Mouse (Mus musculus): ENCODE results near the gene Gm6034. TPM values are rescaled to one million over a fixed set of nuclear protein-coding genes. Genes with fewer than 3 reads are reported as not detected.
"Not testable (repeated sequence)": the region's sequence is repeated elsewhere in the genome, so short reads cannot be mapped to it uniquely, and the experiment has no call there.

Gm6034 gene
- polyA plus RNA-seq, 1 experiment = not detected

DNA sequence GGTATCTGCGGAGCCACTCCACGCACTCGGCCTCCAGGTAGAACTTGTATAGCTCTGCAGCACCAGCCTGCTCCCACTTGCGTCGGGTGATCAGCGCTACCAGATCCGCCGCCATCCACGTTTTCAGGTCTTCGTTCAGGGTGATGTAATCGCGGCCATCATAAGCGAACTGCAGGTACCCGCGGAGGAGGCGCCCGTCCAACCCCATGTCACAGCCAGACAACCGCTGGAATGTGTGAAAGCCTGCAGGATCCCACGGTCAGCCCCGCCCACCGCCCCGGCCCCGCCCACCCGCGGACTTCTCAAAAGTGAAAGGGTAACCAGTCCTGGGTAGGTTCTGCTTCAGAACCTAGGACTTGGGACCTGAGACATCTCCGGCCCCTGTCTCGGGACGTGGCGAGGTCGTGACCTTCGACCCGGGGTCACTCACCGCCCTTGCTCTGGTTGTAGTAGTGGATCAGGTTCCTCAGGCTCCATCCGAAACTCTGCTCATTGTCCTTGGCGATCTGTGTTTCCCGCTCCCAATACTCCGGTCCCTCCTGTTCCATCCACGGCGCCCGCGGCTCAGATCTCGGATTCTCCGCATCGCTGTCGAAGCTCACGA, 40.6 kb downstream of the Gm6034 start:
- no peak for TF ChIP-seq POLR2A (IDR thresholded peaks at IDR 0.05; ENCODE audit: borderline replicate concordance, control insufficient read depth, low read depth, low read length)
- TF ChIP-seq CTCF (IDR thresholded peaks at IDR 0.05; ENCODE audit: control insufficient read depth, insufficient read depth, low read length) = no peak
- no peak overlapping the region for H3K27ac ChIP-seq (ENCODE audit: control insufficient read depth, insufficient read depth, low read depth, low read length, poor library complexity)
- H3K4me1 ChIP-seq (ENCODE audit: control insufficient read depth, insufficient read depth, low read length) = no peaks in the 10 kb centered on the region
- 1% methylated on average over 46 of the region's 46 CpGs for WGBS
- H3K4me3 ChIP-seq (replicated peaks; ENCODE audit: control insufficient read depth, low read depth, low read length) = peak overlapping the region; percentile 89

DNA sequence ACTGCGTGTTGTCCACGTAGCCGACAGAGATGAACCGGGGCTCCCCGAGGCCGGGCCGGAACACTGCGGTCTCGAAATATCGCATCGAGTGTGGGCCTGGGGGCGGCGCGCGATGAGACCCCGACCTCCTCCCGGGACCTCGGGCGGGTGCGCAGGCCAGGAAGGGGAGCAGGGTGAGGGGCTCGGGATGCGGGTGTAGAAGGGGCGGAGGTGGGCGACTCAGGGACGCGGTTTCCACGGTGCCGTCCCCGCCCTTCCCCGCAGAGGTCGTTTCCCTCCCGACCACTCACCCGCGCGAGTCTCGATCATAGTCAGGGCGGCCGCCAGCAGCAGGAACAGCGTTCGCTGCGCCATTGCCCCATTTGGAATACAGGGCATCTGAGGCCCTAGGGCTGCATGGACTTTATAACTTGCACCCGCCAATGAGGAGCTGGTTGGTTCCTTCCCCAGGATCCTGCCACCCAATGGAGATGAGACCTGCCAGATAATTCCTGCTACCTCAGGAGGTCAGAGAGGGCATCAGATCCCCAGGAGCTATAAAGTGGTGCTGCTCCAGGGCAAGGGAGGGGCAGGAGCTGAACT, 41.2 kb downstream of the Gm6034 start:
- no peaks in the 10 kb centered on the region for H3K4me1 ChIP-seq (ENCODE audit: control insufficient read depth, insufficient read depth, low read length)
- H3K27ac ChIP-seq (ENCODE audit: control insufficient read depth, insufficient read depth, low read depth, low read length, poor library complexity) = no peak overlapping the region; the same call in 1 of the 2 replicates
- TF ChIP-seq POLR2A (IDR thresholded peaks at IDR 0.05; ENCODE audit: borderline replicate concordance, control insufficient read depth, low read depth, low read length) (no peak), CTCF (IDR thresholded peaks at IDR 0.05; ENCODE audit: control insufficient read depth, insufficient read depth, low read length) (no peak)
- WGBS = under 1% methylated on average over 42 of the region's 42 CpGs
- H3K4me3 ChIP-seq (replicated peaks; ENCODE audit: control insufficient read depth, low read depth, low read length) = peak overlapping the region; percentile 89

DNA sequence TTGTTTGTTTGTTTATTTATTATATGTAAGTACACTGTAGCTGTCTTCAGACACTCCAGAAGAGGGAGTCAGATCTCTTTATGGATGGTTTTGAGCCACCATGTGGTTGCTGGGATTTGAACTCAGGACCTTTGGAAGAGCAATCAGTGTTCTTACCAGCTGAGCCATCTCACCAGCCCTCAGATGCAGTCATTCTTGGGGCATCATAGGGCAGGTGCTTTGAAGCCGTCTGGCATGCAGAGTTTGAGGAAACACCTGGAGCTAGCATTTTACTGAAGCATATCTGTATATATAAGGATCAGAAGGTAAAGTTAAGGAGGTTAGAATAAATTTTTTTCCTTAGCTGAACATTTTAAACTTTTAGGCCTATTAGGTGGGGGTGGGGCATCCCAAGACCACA, 43.2 kb downstream of the Gm6034 start:
- not testable (repeated sequence) for H3K4me1 ChIP-seq (ENCODE audit: control insufficient read depth, insufficient read depth, low read length); H3K27ac ChIP-seq (ENCODE audit: control insufficient read depth, insufficient read depth, low read depth, low read length, poor library complexity); H3K4me3 ChIP-seq (replicated peaks; ENCODE audit: control insufficient read depth, low read depth, low read length)
- WGBS = 62% methylated on average over 1 of the region's 1 CpGs

DNA sequence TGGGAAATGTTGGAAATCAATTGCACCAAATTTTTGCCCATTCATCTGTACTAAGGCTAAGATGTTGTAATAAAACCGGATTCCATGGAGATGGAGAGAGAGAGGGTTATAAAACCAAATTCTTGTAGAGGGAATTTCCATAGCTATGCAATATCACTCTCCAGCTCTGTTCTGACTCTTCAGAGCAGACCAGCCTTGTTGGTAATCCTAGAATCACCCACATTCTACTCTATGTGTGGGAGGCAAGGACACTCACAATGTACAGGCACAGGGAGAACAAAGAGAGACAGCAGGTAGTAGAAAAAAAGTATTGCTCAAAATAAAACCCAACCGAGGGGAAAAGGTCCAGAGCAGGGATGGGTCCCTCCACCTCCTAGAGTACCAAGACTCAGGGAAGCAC, 49.2 kb downstream of the Gm6034 start:
- not testable (repeated sequence) for H3K27ac ChIP-seq (ENCODE audit: control insufficient read depth, insufficient read depth, low read depth, low read length, poor library complexity); H3K4me1 ChIP-seq (ENCODE audit: control insufficient read depth, insufficient read depth, low read length); H3K4me3 ChIP-seq (replicated peaks; ENCODE audit: control insufficient read depth, low read depth, low read length)
- no CpG with 5 or more reads among the region's 2 CpGs for WGBS

DNA sequence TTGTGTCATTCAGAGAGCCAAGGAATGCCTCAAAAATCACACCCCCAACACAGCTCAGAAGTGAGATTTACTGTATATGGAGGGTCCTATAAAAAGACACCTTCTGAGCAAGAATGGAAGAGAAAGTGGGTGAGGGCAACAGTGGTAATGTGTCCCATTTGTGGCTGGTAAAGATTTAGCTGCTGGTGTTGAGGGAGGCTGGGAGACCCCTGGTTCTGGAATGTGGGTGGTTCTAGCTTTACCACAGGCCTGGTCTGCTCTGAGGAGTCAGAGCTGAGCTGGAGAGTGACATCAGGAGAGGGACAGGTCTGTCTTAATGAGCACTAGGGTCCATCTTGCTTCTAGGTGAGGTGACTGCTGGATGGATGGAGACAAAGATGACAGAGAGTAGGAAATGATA, 49.8 kb downstream of the Gm6034 start:
- not testable (repeated sequence) for H3K4me1 ChIP-seq (ENCODE audit: control insufficient read depth, insufficient read depth, low read length); H3K4me3 ChIP-seq (replicated peaks; ENCODE audit: control insufficient read depth, low read depth, low read length); H3K27ac ChIP-seq (ENCODE audit: control insufficient read depth, insufficient read depth, low read depth, low read length, poor library complexity)

DNA sequence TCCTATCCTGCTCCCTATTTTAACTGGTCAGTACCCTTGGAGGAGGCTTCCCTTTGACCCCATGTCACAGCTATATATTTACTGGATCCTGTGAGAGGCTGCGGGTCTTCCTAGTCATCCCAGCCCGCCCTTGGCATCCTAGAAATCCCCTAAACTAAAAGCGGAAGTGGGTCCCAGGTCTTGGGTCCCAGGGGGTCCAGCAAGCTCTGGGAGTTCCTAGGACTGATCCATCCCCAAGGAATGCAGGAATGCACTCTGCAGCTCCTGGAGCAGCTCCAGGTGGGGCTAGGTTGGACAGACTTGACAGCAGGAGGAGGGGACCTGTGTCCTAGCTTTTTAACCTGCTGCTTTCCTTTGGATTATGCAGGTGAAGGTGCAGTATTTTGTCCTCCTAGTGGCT, 51.2 kb downstream of the Gm6034 start:
- WGBS = 47% methylated on average over 3 of the region's 3 CpGs
- Histone ChIP-seq H3K27ac (ENCODE audit: control insufficient read depth, insufficient read depth, low read depth, low read length, poor library complexity) (no peak overlapping the region), H3K4me1 (ENCODE audit: control insufficient read depth, insufficient read depth, low read length) (no peaks in the 10 kb centered on the region), H3K4me3 (replicated peaks; ENCODE audit: control insufficient read depth, low read depth, low read length) (no peak overlapping the region)
- TF ChIP-seq CTCF (IDR thresholded peaks at IDR 0.05; ENCODE audit: control insufficient read depth, insufficient read depth, low read length) (no peak), POLR2A (IDR thresholded peaks at IDR 0.05; ENCODE audit: borderline replicate concordance, control insufficient read depth, low read depth, low read length) (no peak)

DNA sequence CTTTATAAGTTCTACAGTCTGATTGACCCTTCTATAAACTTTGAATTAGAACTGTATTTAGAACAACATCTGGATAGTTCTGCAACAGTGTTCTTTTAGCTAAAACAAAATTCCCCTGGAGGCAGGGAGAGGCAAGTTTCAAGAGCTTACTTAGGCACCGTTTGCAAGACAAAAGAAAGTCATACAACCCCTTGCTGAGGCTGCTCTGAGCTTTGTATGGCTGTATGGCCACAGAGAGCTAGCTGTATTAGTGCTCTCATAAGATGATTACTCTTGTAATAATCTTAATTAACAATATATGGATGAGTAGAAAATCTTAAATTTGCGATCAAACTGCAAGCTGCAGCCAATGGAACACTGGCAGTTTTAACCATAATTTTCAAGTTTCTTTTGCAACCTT, 56.8 kb downstream of the Gm6034 start:
- not testable (repeated sequence) for H3K27ac ChIP-seq (ENCODE audit: control insufficient read depth, insufficient read depth, low read depth, low read length, poor library complexity); H3K4me1 ChIP-seq (ENCODE audit: control insufficient read depth, insufficient read depth, low read length); H3K4me3 ChIP-seq (replicated peaks; ENCODE audit: control insufficient read depth, low read depth, low read length)
- 74% methylated on average over 2 of the region's 2 CpGs for WGBS

DNA sequence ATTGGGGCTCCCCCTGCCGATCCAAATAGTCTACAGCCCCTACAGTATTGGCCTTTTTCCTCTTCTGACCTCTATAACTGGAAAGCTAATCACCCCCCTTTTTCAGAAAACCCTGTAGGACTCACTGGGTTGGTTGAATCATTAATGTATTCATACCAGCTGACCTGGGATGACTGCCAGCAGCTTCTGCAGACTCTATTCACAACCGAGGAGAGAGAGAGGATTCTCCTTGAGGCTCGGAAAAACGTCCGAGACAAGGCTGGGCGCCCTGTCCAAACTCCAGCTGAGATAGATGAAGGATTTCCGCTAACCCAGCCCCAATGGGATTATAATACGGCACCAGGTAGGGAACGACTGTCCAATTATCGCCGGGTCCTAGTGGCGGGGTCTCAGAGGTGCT, 59.3 kb downstream of the Gm6034 start:
- 85% methylated on average over 12 of the region's 12 CpGs for WGBS
- not testable (repeated sequence) for H3K4me3 ChIP-seq (replicated peaks; ENCODE audit: control insufficient read depth, low read depth, low read length); H3K27ac ChIP-seq (ENCODE audit: control insufficient read depth, insufficient read depth, low read depth, low read length, poor library complexity); H3K4me1 ChIP-seq (ENCODE audit: control insufficient read depth, insufficient read depth, low read length)

Other genes with a start within 250 kb of the Gm6034 start
- gene Ier3, start 221.3 kb upstream of the Gm6034 start, polyA plus RNA-seq (2011; ENCODE audit: insufficient read depth, insufficient read length, low replicate concordance, missing spikeins) = 8.7 and 17.1 TPM in 2 replicates
- 41.7 and 90.0 TPM in 2 replicates for gene Flot1, start 219.7 kb upstream of the Gm6034 start, polyA plus RNA-seq (2011; ENCODE audit: insufficient read depth, insufficient read length, low replicate concordance, missing spikeins)
- 380 and 447 TPM in 2 replicates for gene Tubb5, start 204.7 kb upstream of the Gm6034 start, polyA plus RNA-seq (2011; ENCODE audit: insufficient read depth, insufficient read length, low replicate concordance, missing spikeins)
- gene Mdc1, start 201.4 kb upstream of the Gm6034 start, polyA plus RNA-seq (2011; ENCODE audit: insufficient read depth, insufficient read length, low replicate concordance, missing spikeins) = 17.2 and 24.2 TPM in 2 replicates
- gene Nrm, start 181.6 kb upstream of the Gm6034 start, polyA plus RNA-seq (2011; ENCODE audit: insufficient read depth, insufficient read length, low replicate concordance, missing spikeins) = 16.0 and 22.4 TPM in 2 replicates
- gene Ppp1r18, start 177.4 kb upstream of the Gm6034 start, polyA plus RNA-seq (2011; ENCODE audit: insufficient read depth, insufficient read length, low replicate concordance, missing spikeins) = 35.8 and 78.4 TPM in 2 replicates
- 119 and 234 TPM in 2 replicates for gene Dhx16, start 163.1 kb upstream of the Gm6034 start, polyA plus RNA-seq (2011; ENCODE audit: insufficient read depth, insufficient read length, low replicate concordance, missing spikeins)
- gene 2310061I04Rik, start 145.5 kb upstream of the Gm6034 start, polyA plus RNA-seq (2011; ENCODE audit: insufficient read depth, insufficient read length, low replicate concordance, missing spikeins) = 28.5 and 52.0 TPM in 2 replicates
- 11.7 and 19.9 TPM in 2 replicates for gene Atat1, start 132.9 kb upstream of the Gm6034 start, polyA plus RNA-seq (2011; ENCODE audit: insufficient read depth, insufficient read length, low replicate concordance, missing spikeins)
- gene Mrps18b, start 126.6 kb upstream of the Gm6034 start, polyA plus RNA-seq (2011; ENCODE audit: insufficient read depth, insufficient read length, low replicate concordance, missing spikeins) = 43.2 and 65.2 TPM in 2 replicates
- 24.4 and 48.0 TPM in 2 replicates for gene Ppp1r10, start 126.5 kb upstream of the Gm6034 start, polyA plus RNA-seq (2011; ENCODE audit: insufficient read depth, insufficient read length, low replicate concordance, missing spikeins)
- gene Abcf1, start 73.2 kb upstream of the Gm6034 start, polyA plus RNA-seq (2011; ENCODE audit: insufficient read depth, insufficient read length, low replicate concordance, missing spikeins) = 77.2 and 120 TPM in 2 replicates
- gene Gnl1, start 63.1 kb upstream of the Gm6034 start, polyA plus RNA-seq (2011; ENCODE audit: insufficient read depth, insufficient read length, low replicate concordance, missing spikeins) = 28.0 and 29.9 TPM in 2 replicates
- gene Prr3, start 62.7 kb upstream of the Gm6034 start, polyA plus RNA-seq (2011; ENCODE audit: insufficient read depth, insufficient read length, low replicate concordance, missing spikeins) = 23.0 and 34.5 TPM in 2 replicates
- 48.0 and 67.4 TPM in 2 replicates for gene H2-T24, start 22.4 kb upstream of the Gm6034 start, polyA plus RNA-seq (2011; ENCODE audit: insufficient read depth, insufficient read length, low replicate concordance, missing spikeins)
- 60.1 and 94.6 TPM in 2 replicates for gene H2-T23, start 10.1 kb upstream of the Gm6034 start, polyA plus RNA-seq (2011; ENCODE audit: insufficient read depth, insufficient read length, low replicate concordance, missing spikeins)
- 23.5 and 45.8 TPM in 2 replicates for gene H2-T22, start 214 bp upstream of the Gm6034 start, polyA plus RNA-seq (2011; ENCODE audit: insufficient read depth, insufficient read length, low replicate concordance, missing spikeins)
- not detected in 2 replicates for gene Gm11127, start 15.4 kb downstream of the Gm6034 start, polyA plus RNA-seq (2011; ENCODE audit: insufficient read depth, insufficient read length, low replicate concordance, missing spikeins)
- gene Gm19684, start 78.7 kb downstream of the Gm6034 start, polyA plus RNA-seq (2011; ENCODE audit: insufficient read depth, insufficient read length, low replicate concordance, missing spikeins) = 1.2 TPM in 1 of 2 replicates, not detected in the other
- not detected in 2 replicates for gene Gm7030, start 86.5 kb downstream of the Gm6034 start, polyA plus RNA-seq (2011; ENCODE audit: insufficient read depth, insufficient read length, low replicate concordance, missing spikeins)
- gene Gm8909, start 125.6 kb downstream of the Gm6034 start, polyA plus RNA-seq (2011; ENCODE audit: insufficient read depth, insufficient read length, low replicate concordance, missing spikeins) = 3.0 TPM in 1 of 2 replicates, not detected in the other
- gene H2-T3, start 147.3 kb downstream of the Gm6034 start, polyA plus RNA-seq (2011; ENCODE audit: insufficient read depth, insufficient read length, low replicate concordance, missing spikeins) = 0.80 TPM in 1 of 2 replicates, not detected in the other
- 53.7 and 117 TPM in 2 replicates for gene Rpp21, start 215.1 kb downstream of the Gm6034 start, polyA plus RNA-seq (2011; ENCODE audit: insufficient read depth, insufficient read length, low replicate concordance, missing spikeins)
- gene Trim39, start 229.3 kb downstream of the Gm6034 start, polyA plus RNA-seq (2011; ENCODE audit: insufficient read depth, insufficient read length, low replicate concordance, missing spikeins) = 23.5 and 42.2 TPM in 2 replicates
- gene H2-M10.2, start 243.5 kb downstream of the Gm6034 start, polyA plus RNA-seq (2011; ENCODE audit: insufficient read depth, insufficient read length, low replicate concordance, missing spikeins) = not detected in 2 replicates